Mouse (Mus musculus) kidney, adult 2 months (tissue): ENCODE measurements around the gene Heatr1.
"Not testable (repeated sequence)": the region's sequence is repeated elsewhere in the genome, so short reads cannot be mapped to it uniquely, and the experiment has no call there.

ENCODE experiments used
- CTCF ChIP-seq: fragments of 200-500 bp; conservative IDR thresholded peaks from 2 replicates; pipeline ENCODE4 v1.5.1; 2011; ENCODE audit warnings: low read depth, mild to moderate bottlenecking, control low read depth, low read length, moderate library complexity, mixed read lengths; ENCODE audit not compliant: insufficient read depth, insufficient read length
- POLR2A ChIP-seq: fragments of 200-500 bp; IDR thresholded peaks from one replicate; pipeline ENCODE4 v1.6.1; 2011; ENCODE audit warnings: low read depth, low read length, control low read depth

GRCm38 (mm10) chr13:12464159-12464558 is 69.3 kb downstream of the Heatr1 start:
- TF ChIP-seq POLR2A, CTCF: not testable (repeated sequence)
